Mouse (Mus musculus) forebrain, embryonic 11.5 days (tissue): ENCODE results near the gene Fry. TPM values are rescaled to one million over a fixed set of nuclear protein-coding genes. Genes with fewer than 3 reads are reported as not detected.

Experiments
- ATAC-seq: fragments of 200-750 bp; cut with Nextera tagmentation; replicated peaks from 2 replicates; pipeline ENCODE4 v1.8.0; 2017; ENCODE audit warnings: moderate TSS enrichment; ENCODE audit not compliant: low FRiP score
- DNase-seq: peaks from one replicate; pipeline ENCODE4 v3.0.0-alpha.2; 2017; ENCODE audit warnings: low spot score
- H3K27ac ChIP-seq: fragments of 300-500 bp; sonication (generic); 2 replicates; pipeline ENCODE4 v1.5.1; 2014; ENCODE audit warnings: low read depth, low read length
- H3K27me3 ChIP-seq: fragments of 300-500 bp; sonication (generic); 2 replicates; pipeline ENCODE4 v1.6.1; 2014; ENCODE audit warnings: mild to moderate bottlenecking, low read length, mixed read lengths; ENCODE audit not compliant: control insufficient read depth, insufficient read depth
- H3K36me3 ChIP-seq: fragments of 300-500 bp; sonication (generic); 2 replicates; pipeline ENCODE4 v1.6.1; 2014; ENCODE audit warnings: mild to moderate bottlenecking, low read length, moderate library complexity, mixed read lengths; ENCODE audit not compliant: control insufficient read depth, insufficient read depth
- H3K4me1 ChIP-seq: fragments of 300-500 bp; sonication (generic); replicated peaks from 2 replicates; pipeline ENCODE4 v1.6.1; 2014; ENCODE audit warnings: low read length, mixed read lengths; ENCODE audit not compliant: control insufficient read depth, insufficient read depth
- H3K4me2 ChIP-seq: fragments of 300-500 bp; sonication (generic); 2 replicates; pipeline ENCODE4 v1.6.1; 2014; ENCODE audit warnings: low read depth, mild to moderate bottlenecking, low read length, moderate library complexity, mixed read lengths; ENCODE audit not compliant: severe bottlenecking
- H3K4me3 ChIP-seq: fragments of 300-500 bp; sonication (generic); 2 replicates; pipeline ENCODE4 v1.5.1; 2014; ENCODE audit warnings: low read depth, low read length
- H3K9ac ChIP-seq: fragments of 300-500 bp; sonication (generic); 2 replicates; pipeline ENCODE4 v1.6.1; 2014; ENCODE audit warnings: low read length
- H3K9me3 ChIP-seq: fragments of 300-500 bp; sonication (generic); 2 replicates; pipeline ENCODE4 v1.6.1; 2016; ENCODE audit warnings: low read length, mixed read lengths; ENCODE audit not compliant: control insufficient read depth
- WGBS: fragments of 180-500 bp; shearing (Covaris S2); extraction: QIAGEN DNeasy Blood & Tissue Kit; methylation state at CpG from one replicate; pipeline ENCODE4 v1.1.7; 2014; 5-methylcytosine and 5-hydroxymethylcytosine counted together
- polyA plus RNA-seq: library from polyadenylated mRNA; unstranded; fragments of >200 nt; fragmentation: Nextera tagmentation; extraction: Ambion mirVana; gene quantifications from 2 replicates; pipeline ENCODE4 v1.2.1, GENCODE M21; 2014

Gene Fry
- polyA plus RNA-seq, 1 experiment from 2014 or later: 8.4 TPM

- WGBS: 69% methylated on average over 10 of the region's 10 CpGs
Measured at GRCm38 (mm10) chr5:150336451-150336850, 218.0 kb downstream of the Fry start.

GRCm38 (mm10) chr5:150337696-150338095 is 219.3 kb downstream of the Fry start:
- Histone ChIP-seq H3K4me1 (no peaks in the 10 kb centered on the region), H3K27ac (no peak overlapping the region), H3K9ac (no peak overlapping the region), H3K4me3 (no peak overlapping the region), H3K36me3 (no peaks in the 10 kb centered on the region), H3K27me3 (no peaks in the 10 kb centered on the region), H3K9me3 (no peaks in the 10 kb centered on the region), H3K4me2 (no peak overlapping the region)
- no peak for DNase-seq
- WGBS: 91% methylated on average over 7 of the region's 7 CpGs
- ATAC-seq: no peak

More at GRCm38 (mm10) chr5:150336451-150336850, 218.0 kb downstream of the Fry start:
- Histone ChIP-seq H3K4me1 (no peaks in the 10 kb centered on the region), H3K9me3 (no peaks in the 10 kb centered on the region), H3K4me2 (no peak overlapping the region), H3K9ac (no peak overlapping the region), H3K36me3 (no peaks in the 10 kb centered on the region), H3K27ac (no peak overlapping the region), H3K4me3 (no peak overlapping the region), H3K27me3 (no peaks in the 10 kb centered on the region)
- ATAC-seq (no peak), DNase-seq (no peak)

DNA sequence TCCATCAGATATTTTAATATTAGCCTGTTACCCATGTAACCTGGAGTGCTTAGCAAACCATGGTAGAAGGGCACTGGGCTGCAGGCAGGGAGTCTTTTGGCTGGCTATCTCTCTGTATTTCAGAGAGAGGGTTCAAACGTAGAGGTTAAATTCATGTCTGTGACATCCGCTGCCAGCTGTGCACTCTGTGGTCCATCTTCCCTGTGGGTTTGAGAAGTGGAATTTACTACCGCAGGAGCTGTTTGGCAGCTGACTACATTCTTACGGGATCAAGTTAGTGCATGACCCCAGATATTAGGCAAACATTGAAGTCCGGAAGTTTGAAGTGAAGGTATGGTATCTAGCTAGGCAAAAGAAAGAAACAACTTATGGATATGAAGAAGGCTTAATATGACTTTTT is 222.5 kb downstream of the Fry start:
- WGBS: 79% methylated on average over 5 of the region's 5 CpGs
- ATAC-seq: no peak
- H3K9me3 ChIP-seq: no peaks in the 10 kb centered on the region
- H3K4me3 ChIP-seq: no peak overlapping the region
- no peak for DNase-seq
- H3K27ac ChIP-seq: no peak overlapping the region
- H3K4me1 ChIP-seq: no peaks in the 10 kb centered on the region
- no peaks in the 10 kb centered on the region for H3K27me3 ChIP-seq
- no peak overlapping the region for H3K9ac ChIP-seq
- H3K4me2 ChIP-seq: no peak overlapping the region
- H3K36me3 ChIP-seq: no peaks in the 10 kb centered on the region

GRCm38 (mm10) chr5:150342139-150342538 is 223.7 kb downstream of the Fry start:
- Histone ChIP-seq H3K36me3 (no peaks in the 10 kb centered on the region), H3K4me2 (no peak overlapping the region), H3K27me3 (no peaks in the 10 kb centered on the region), H3K4me1 (no peaks in the 10 kb centered on the region), H3K4me3 (no peak overlapping the region), H3K9ac (no peak overlapping the region), H3K9me3 (no peaks in the 10 kb centered on the region), H3K27ac (no peak overlapping the region)
- 85% methylated on average over 3 of the region's 3 CpGs for WGBS
- DNase-seq (no peak), ATAC-seq (no peak)

DNA sequence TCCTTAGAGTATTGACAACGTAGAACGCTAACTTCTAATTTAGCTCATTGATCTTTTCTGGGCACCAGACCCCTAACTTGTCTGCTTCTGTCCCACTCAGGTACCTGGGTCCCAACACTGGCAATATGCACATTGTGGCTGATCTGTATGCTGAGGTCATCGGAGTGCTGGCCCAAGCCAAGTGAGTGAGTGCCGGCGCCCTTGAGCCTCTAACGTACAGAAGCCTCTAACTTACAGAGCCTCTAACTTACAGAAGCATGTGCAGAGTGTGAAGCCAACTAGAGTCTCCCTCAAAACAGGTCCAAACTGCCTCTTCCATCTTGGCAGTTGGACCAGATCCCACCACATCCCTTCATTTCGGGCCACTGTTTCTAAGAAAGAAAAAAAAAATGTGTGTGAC is 227.5 kb downstream of the Fry start:
- DNase-seq: no peak
- no peak overlapping the region for H3K4me3 ChIP-seq
- H3K36me3 ChIP-seq: no peaks in the 10 kb centered on the region
- WGBS: 93% methylated on average over 7 of the region's 7 CpGs
- no peak overlapping the region for H3K4me2 ChIP-seq
- H3K9me3 ChIP-seq: no peaks in the 10 kb centered on the region
- H3K27ac ChIP-seq: no peak overlapping the region
- no peak overlapping the region for H3K9ac ChIP-seq
- H3K4me1 ChIP-seq: no peaks in the 10 kb centered on the region
- no peak for ATAC-seq
- no peaks in the 10 kb centered on the region for H3K27me3 ChIP-seq

- DNase-seq (no peak), ATAC-seq (no peak)
- Histone ChIP-seq H3K9me3 (no peaks in the 10 kb centered on the region), H3K27ac (no peak overlapping the region), H3K4me3 (no peak overlapping the region), H3K4me1 (no peaks in the 10 kb centered on the region), H3K4me2 (no peak overlapping the region), H3K9ac (no peak overlapping the region), H3K36me3 (no peaks in the 10 kb centered on the region), H3K27me3 (no peaks in the 10 kb centered on the region)
- 83% methylated on average over 4 of the region's 4 CpGs for WGBS
Measured at GRCm38 (mm10) chr5:150346378-150346777, 227.9 kb downstream of the Fry start.

- H3K4me3 ChIP-seq: no peak overlapping the region
- DNase-seq (no peak), ATAC-seq (no peak)
- H3K9ac ChIP-seq: no peak overlapping the region
- no peaks in the 10 kb centered on the region for H3K4me1 ChIP-seq
- no peak overlapping the region for H3K27ac ChIP-seq
- no peaks in the 10 kb centered on the region for H3K36me3 ChIP-seq
- H3K27me3 ChIP-seq: no peaks in the 10 kb centered on the region
- H3K9me3 ChIP-seq: no peaks in the 10 kb centered on the region
- H3K4me2 ChIP-seq: no peak overlapping the region
- WGBS: 88% methylated on average over 2 of the region's 2 CpGs
Measured at GRCm38 (mm10) chr5:150347845-150348244, 229.4 kb downstream of the Fry start.

- Histone ChIP-seq H3K27me3 (no peaks in the 10 kb centered on the region), H3K36me3 (no peaks in the 10 kb centered on the region), H3K4me1 (no peaks in the 10 kb centered on the region), H3K9ac (no peak overlapping the region), H3K4me2 (no peak overlapping the region), H3K27ac (no peak overlapping the region), H3K9me3 (no peaks in the 10 kb centered on the region), H3K4me3 (no peak overlapping the region)
- WGBS: no CpG with 5 or more reads among the region's 1 CpGs
- DNase-seq: no peak
- ATAC-seq: no peak
Measured at GRCm38 (mm10) chr5:150348302-150348701, 229.9 kb downstream of the Fry start.

- Histone ChIP-seq H3K36me3 (no peaks in the 10 kb centered on the region), H3K4me1 (no peaks in the 10 kb centered on the region), H3K27me3 (no peaks in the 10 kb centered on the region), H3K27ac (no peak overlapping the region), H3K4me2 (no peak overlapping the region), H3K4me3 (no peak overlapping the region), H3K9ac (no peak overlapping the region), H3K9me3 (no peaks in the 10 kb centered on the region)
- DNase-seq: no peak
- 86% methylated on average over 2 of the region's 2 CpGs for WGBS
- ATAC-seq: no peak
Measured at GRCm38 (mm10) chr5:150351191-150351590, 232.7 kb downstream of the Fry start.
